Mouse (Mus musculus) left cerebral cortex, adult 8-10 months (tissue): Measurements from ENCODE around the gene Birc3. TPM values are rescaled to one million over a fixed set of nuclear protein-coding genes. Genes with fewer than 3 reads are reported as not detected.
A peak's percentile ranks its signal among the peaks of the same experiment; 100 is the strongest.
"Not testable (repeated sequence)": the region's sequence is repeated elsewhere in the genome, so short reads cannot be mapped to it uniquely, and the experiment has no call there.

Source experiments
- DNase-seq, 2 experiments: peaks; one replicate each; pipeline ENCODE4 v3.0.0; 2022; ENCODE audit warnings: low spot score in 2 of 2
- total RNA-seq, 4 experiments: library from RNA; stranded (reverse); gene quantifications; 2 replicates each; pipeline ENCODE4 v1.2.4; 2022

Gene Birc3
- total RNA-seq, 4 experiments from 2014 or later = 1.9 to 4.3 (median 3.3) TPM

GRCm38 (mm10) chr9:7868838-7869491 is 4.0 kb downstream of the Birc3 start:
- no peak for DNase-seq

- DNase-seq = no peak
These were observed 5.0 kb downstream of the Birc3 start for GRCm38 (mm10) chr9:7867981-7868380.

GRCm38 (mm10) chr9:7866981-7867380 is 6.0 kb downstream of the Birc3 start:
- DNase-seq = not testable (repeated sequence)

DNA sequence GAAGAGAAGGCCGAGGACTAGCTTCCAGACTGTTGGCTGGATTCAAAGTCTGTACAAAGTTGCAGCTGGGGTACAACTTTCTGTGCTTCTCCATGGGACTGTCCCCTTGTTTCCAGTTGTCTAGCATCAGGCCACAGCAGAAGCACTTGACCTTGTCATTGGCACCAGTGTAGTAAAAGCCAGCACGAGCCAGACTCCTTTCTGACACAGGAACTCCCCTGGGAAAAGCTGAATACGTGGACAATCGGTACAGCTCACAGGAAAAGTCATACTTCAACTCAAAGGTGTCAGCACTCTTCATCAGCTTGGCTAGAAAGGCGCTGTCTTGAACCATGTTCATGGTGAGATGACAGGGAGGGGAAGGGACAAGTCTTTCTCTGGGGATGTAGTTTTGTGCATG is 12.0 kb downstream of the Birc3 start:
- no peak for DNase-seq

DNA sequence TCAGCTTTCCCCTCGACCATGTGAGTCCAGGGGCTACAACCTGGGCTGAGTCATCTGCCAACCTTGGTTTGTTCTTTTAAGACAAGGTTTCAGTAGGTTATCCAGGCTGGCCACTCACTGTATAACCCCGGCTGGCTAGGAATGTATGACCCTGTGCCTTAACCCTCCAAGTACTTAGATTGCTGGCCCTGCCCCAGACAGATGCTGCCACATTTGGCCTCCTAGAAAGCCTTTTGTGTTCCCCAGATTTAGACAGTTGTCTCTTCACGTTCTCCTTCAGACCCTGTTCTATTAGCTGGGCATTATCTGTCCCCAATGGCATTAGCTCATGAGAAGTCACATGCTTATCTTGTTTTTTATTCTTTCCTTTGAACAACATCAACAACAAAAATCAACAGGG is 17.1 kb downstream of the Birc3 start:
- DNase-seq = no peak

DNA sequence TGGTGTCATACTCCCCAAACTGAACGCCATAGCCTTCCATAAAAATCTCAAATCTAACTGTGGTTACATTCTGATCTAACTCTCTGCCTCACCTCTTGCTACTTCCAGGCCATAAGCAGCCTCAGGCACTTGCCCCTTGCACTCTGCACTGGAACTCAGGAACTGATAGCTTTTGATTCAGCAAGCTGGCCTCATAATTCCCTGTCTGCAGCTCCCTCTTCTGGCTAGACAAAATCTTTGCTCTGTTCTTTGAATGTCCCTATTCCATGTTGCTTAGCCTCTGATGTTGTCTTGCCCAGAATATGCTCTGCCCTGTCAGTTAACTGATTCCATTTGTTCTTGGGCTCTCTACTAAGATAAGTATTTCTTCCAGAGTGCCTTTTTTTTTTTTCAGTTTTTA is 17.6 kb downstream of the Birc3 start:
- no peak for DNase-seq

- not testable (repeated sequence) for DNase-seq
These were observed 18.8 kb downstream of the Birc3 start for GRCm38 (mm10) chr9:7854196-7854595.

DNA sequence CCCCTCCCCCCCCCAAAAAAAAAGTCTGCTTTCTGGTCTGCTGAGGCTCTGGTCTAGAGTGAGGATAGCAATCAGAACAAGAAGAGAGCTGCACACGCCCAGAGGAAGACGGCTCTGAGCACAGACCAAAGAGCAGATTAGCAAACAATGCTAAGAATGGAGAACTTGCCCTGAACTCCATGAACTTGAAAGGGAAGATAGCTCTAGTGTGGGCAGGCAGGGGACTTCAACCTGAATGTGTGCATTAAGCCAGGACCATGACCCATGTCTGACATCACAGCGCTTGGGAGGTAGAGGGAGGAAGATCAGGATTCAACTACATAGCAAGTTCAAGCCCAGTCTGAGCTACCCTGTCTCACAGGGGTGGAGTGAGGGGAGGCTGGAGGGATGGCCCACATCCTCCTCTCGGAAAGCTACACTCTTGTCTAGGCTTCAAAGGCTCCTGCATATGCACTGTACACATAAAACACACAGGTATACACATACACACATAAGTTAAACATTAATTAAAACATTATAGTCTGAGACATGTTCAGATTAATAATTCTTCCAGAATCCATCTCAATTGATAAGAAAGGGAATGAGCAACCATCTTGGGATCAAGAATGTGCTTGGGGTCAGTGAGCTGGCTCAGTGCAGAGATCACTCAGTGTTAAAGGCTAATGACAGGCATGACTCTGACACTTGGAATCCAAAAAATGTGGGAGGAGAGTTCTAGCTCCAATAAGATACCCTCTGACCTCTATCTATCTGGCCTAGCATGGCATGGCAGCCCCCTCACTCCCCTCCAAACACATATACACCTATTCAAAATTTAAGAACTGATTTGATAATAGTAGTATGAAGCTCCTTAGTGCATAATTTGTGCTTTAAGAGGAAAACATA is 20.4 kb downstream of the Birc3 start:
- no peak for DNase-seq

DNA sequence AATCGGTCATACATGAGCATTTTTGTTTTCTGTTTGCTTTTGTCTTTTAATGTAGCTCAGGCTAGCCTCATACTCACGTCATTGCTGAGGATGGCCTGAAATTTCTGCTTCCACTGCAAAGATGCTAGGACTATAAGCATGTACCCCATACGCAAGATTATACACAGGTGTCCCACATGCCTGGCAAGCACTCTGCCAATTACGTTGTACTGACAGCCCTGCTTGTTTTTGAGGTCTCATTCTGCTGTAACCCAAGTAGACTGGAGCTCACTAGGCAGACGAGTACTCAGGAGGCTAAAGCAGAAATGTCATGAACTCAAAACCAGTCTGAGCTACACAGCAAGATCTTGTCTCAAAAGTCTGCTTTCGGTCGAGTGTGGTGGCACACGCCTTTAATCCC is 21.1 kb downstream of the Birc3 start:
- DNase-seq = no peak

GRCm38 (mm10) chr9:7848191-7848590 is 24.8 kb downstream of the Birc3 start:
- DNase-seq = no peak

DNA sequence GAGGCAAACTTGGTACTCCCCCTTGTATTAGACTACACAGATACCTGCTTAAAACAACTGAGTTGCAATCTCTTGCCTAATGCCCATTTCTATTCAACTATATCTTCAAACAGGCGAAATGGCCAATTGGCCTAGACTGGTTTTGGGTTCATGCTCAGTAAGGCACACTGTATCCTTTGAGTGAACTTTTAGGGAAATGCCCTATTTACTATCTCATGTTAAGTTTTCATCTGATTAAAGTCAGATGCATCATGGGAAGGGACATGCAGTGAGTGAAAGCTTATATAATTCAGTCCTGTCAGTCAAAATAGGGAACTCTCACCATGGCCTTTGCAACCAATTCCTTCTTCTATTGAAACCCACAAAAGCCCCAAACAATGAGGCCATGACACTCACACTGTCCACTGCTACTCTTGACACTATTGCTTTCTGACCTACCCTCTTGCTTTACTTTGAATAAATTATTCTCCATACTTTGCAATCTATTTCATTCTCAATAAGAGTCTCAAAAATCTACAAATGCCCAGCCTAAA is 26.3 kb downstream of the Birc3 start:
- DNase-seq = no peak

- no peak for DNase-seq
These were observed 27.6 kb downstream of the Birc3 start for GRCm38 (mm10) chr9:7845216-7845895.

DNA sequence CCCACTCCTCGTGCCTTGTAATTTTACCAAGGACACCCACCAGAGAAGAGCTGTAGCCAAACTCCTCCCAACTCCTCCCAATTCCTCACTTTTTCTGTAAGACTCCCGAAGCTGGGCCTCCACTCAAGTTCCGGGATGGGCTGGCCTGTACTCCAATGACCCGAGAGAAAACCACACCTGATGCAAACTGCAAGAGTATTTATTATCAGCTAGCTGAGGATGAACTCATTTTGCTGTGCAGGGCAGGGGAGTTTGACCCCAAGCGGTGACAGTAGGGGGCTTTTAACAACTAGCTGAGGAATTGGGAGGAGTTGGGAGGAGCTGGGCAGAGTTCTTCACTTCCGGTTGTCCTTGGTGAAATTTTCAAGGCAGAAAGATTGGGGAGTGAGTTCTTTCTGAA is 31.8 kb downstream of the Birc3 start:
- no peak for DNase-seq

DNA sequence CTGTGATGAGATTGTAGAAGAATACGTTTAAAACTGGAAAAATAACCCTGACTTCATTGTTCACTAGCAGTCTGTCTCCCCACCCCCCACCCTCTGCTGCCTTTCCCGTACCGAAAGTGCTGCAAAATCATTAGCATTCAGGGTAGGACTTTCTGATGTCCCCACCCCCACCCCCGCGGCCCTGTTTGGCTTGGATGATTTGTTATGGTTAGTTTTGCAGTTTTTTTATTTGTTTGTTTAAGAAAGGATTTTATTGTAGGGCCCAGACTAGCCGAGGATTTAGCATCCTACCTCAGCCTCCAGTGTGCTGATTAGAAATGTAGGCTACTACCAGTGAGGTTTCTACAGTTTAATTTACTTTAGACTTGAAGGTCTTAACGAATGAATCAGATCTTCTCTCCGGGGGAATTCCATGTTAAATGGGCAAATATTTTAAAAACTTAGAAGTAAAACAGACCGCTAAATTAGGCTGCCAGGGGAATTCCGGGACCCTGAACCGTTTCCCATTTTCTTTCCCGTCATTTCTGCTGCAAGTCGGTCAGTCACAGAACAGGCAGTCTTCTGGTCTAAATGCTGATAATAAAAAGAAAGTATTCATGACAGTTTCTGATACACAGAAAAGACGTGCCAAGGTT is 35.1 kb downstream of the Birc3 start:
- no peak for DNase-seq

DNA sequence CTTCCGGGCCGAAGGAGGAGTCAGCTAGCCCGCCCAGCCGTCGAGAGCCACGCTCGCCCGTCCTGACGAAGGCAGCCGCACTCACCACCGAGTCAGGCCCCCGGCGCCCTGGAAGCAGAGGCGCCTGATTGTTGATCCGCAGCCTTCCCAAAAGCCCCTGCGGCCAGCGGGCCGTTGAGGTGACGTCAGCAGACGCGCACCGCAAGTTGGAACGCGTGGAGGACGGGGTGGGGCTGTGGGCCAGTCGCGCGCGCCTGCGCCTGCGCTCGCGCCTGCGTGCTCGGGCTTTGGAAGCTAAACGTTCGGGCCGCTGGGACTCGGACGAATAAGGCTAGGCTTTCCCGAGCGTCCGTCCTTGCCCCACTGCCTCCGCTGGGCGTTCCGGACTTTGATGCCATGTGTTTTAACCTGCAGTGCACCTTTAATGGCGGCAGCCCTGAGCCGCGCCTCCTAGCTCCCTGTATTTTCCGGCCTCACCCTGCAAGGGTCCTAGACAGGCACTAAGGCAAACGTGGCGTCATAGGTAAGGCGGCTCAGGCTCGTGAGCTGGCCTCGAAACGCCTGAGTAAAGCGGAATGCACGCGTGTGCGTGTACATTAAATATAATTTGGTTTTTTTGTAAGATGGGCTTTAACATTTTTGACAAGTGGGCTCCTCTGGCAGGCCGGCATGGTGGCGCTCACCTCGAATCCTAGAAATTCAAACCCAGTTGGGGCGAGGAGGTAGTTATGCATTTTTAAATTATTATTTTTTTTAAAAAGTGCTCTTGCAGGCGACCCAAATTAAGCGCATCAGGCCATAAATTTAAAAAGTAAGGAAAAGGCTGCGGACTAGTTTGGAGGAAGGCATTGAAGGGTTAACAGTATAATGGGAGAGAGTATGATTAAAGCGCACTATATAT is 35.8 kb downstream of the Birc3 start, which contains the start of gene Birc2:
Gene Birc2, minus strand, starts transcription at position 160 of the 901 bp plus-strand sequence.
- DNase-seq = peak; percentile 90 to 96

GRCm38 (mm10) chr9:7836331-7836730 is 36.7 kb downstream of the Birc3 start:
- peak in 1 of 2 experiments; percentile 33 for DNase-seq

GRCm38 (mm10) chr9:7835302-7835701 is 37.7 kb downstream of the Birc3 start:
- DNase-seq = no peak

DNA sequence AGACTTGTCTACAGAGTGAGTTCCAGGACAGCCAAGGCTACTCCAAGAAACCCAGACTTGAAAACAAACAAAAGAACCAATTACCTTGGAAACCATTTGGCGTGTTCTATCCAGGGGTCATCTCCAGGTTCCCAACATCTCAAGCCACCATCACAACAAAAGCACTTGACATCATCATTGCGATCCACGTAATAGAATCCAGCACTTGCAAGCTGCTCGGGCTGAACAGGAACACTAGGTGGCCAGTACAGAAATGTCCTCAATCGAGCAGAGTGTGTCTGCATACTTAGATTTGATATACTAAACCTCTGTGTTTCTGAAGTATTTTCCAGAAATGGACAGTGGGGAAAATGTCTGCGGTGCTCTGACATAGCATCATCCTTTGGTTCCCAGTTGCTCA is 39.6 kb downstream of the Birc3 start:
- no peak for DNase-seq

DNA sequence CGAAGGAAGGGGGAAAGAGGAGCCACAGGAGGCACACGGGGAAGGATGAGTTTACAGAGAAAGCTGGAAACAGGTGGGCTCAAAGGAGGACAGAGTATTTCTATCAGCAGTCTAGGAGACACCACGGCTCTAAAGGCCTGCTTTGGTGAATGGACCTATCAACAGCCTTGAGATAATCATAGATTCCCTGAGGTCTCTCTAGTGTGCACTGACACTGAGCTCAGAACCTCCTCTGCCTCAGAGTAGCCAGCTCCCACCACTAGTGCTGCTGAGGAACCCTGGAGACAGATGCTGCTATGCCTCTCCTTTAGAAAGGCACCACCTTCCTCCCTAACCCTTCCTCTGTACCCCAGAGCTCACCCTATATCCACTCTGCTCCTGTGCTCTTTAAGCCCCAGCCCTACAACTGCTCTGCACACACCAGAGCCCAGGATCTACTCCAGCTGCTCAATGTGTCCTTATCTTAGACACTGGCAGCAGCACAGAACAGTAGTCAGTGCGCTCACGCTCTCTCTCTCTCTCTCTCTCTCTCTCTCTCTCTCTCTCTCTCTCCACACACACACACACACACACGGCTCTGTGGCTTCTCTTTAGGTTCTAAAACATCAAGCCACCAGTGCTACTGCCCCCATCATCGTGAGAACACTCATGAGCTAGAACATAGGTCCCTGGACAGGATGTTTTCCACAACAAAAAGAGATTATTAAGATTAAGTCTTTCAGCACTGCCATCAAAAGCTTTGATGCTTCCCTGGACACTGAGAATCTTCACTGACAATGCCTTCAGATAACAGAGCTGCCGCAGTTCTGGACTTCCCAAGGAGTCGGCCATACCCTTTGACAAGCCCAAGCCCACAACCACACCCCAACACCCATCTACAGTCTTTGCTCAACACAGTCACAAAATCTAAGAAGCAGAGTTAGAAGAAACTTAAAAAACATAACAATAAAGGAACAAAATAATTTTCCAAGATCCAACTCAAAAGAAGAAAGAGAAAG is 43.2 kb downstream of the Birc3 start:
- DNase-seq = no peak
